Mouse (Mus musculus): ENCODE results near the gene Fbxl15.

DNA sequence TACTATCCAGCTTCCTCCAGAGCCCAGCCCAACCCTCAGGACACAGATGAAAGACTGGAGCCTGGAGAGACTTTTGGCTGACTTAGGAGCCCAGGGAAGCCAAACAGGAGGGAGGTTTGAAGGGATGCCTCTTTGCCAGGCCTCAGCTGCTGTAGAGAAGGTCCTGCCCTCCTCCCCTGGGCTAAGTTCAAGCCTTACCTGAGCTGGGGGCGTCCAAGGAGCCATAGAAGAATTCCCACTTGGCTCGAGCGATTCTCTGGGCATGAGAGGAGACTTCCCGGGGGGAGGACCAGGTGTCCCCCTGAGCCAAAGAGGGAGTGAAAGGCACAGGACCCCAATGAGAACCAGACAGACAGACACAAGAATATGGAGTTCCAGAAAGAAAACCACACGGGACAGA lies 4.3 kb upstream of the Fbxl15 start:
- TF ChIP-seq CTCF (IDR thresholded peaks at IDR 0.05; ENCODE audit: low read depth), result no peak
- TF ChIP-seq EP300 (IDR thresholded peaks at IDR 0.05; ENCODE audit: low read depth), result no peak

All from liver, embryonic 14.5 days (tissue).